Mouse (Mus musculus) cortical plate, adult 2 months (tissue): ENCODE results near the gene Efna1. TPM values are rescaled to one million over a fixed set of nuclear protein-coding genes. Genes with fewer than 3 reads are reported as not detected.

ENCODE experiments used
- H3K27ac ChIP-seq: fragments of 200-500 bp; 2 replicates; pipeline ENCODE4 v1.5.1; 2012; ENCODE audit warnings: low read length, control low read depth, inconsistent platforms; ENCODE audit not compliant: insufficient read depth
- H3K4me1 ChIP-seq: fragments of 200-500 bp; 2 replicates; pipeline ENCODE4 v1.6.1; 2011; ENCODE audit warnings: low read length; ENCODE audit not compliant: control insufficient read depth, insufficient read depth
- H3K4me3 ChIP-seq: fragments of 200-500 bp; 2 replicates; pipeline ENCODE4 v1.5.1; 2011; ENCODE audit warnings: mild to moderate bottlenecking, low read length, control low read depth; ENCODE audit not compliant: insufficient read depth
- CTCF ChIP-seq: fragments of 200-500 bp; IDR thresholded peaks from 2 replicates; pipeline ENCODE4 v1.5.1; 2011; ENCODE audit warnings: mild to moderate bottlenecking, control low read depth, low read length; ENCODE audit not compliant: insufficient read depth; ENCODE audit errors: extremely low read depth
- POLR2A ChIP-seq: fragments of 200-500 bp; IDR thresholded peaks from 2 replicates; pipeline ENCODE4 v1.6.1; 2011; ENCODE audit warnings: mild to moderate bottlenecking, low read length, control low read depth; ENCODE audit not compliant: insufficient read depth; ENCODE audit errors: extremely low read depth
- polyA plus RNA-seq: library from polyadenylated mRNA; depleted of rRNA; stranded (reverse); fragments of >200 nt; gene quantifications from 2 replicates; pipeline ENCODE4 v1.2.3, GENCODE M21; 2012

The Efna1 gene
- polyA plus RNA-seq, 1 experiment: 11.7 TPM

DNA sequence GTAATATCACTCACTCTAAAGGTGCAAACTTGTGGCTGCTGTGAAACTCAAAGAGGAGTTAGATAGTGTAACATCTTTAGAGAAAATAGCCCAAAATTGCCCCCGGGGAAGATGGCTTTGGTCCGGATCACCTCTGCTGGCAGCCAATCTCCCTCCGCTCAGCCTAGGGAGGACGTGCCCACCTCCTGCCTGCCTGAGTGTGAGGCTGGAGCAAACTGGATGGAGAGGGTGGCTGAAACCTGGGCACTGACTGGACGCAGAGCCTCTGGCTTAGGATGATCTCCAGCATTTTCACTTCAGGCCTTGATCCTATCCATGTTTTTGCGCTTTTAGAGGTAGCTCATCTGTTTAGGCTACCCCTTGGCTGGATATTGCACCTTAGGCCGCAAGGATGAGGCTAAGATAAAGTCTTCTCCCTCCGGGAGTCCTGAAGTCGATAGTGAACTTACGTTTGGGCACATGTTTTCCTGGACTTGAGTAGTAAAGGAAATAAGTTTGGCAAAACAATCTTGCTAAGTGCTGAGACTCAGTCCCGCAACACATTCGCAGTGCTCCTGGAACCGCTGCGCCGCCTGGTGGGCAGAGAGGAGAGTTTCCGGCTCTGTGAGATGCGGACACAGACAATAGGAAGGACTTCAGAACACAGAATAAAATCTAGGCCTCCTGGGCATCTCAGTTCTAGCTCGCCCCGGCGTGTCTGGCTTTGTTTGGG, 793 bp upstream of the Efna1 start:
- TF ChIP-seq POLR2A (no peak), CTCF (peak; percentile 96)
- H3K4me3 ChIP-seq: no peak overlapping the region; the same call in 1 of the 2 replicates
- peaks cover 2% of the 10 kb centered on the region; the same call in 1 of the 2 replicates for H3K4me1 ChIP-seq
- H3K27ac ChIP-seq: no peak overlapping the region

DNA sequence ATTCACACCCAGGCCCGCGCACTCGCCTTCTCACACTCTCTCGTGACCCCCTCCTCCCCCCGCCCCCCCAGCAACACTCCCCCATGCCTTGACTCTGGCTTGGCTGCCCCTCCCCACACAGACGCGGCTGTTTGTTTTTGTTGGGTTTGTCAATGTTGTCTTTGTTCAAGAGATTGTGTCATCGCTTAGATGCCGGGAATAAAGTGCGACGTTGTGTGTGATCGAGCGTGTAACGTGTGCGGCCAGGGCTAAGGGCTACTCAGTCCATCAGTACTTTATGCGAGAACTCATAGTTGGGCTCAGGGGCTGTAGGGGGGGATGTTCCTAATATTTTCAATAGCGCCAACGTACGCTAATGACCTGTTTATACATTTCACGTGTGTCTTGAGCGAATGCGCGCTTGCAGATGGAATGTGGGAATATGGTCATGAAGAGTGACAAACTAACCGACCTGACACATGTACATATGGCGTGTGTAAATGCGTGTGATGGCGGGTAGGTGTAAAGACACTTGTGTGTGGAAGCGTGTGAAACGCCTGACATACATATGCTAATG, 814 bp downstream of the Efna1 start:
- TF ChIP-seq CTCF (no peak), POLR2A (peak; percentile 40; the same call in 1 of the 2 replicates)

GRCm38 (mm10) chr3:89279153-89279890, 1.6 kb downstream of the Efna1 start:
- TF ChIP-seq CTCF (no peak), POLR2A (peak; percentile 90)
- peaks cover 2% of the 10 kb centered on the region; the same call in 1 of the 2 replicates for H3K4me1 ChIP-seq
- H3K4me3 ChIP-seq: peak overlapping the region; percentile 53
- H3K27ac ChIP-seq: peak overlapping the region; percentile 87

More for the DNA sequence above, 814 bp downstream of the Efna1 start:
- peak overlapping the region; percentile 63 for H3K27ac ChIP-seq
- peak overlapping the region; percentile 53 for H3K4me3 ChIP-seq
- H3K4me1 ChIP-seq: peaks cover 2% of the 10 kb centered on the region; the same call in 1 of the 2 replicates

GRCm38 (mm10) chr3:89278643-89279042, 2.3 kb downstream of the Efna1 start:
- 0 out of 2 replicates have a peak overlapping the region, but pooled peaks have one; percentile 33 for H3K27ac ChIP-seq
- H3K4me3 ChIP-seq: peak overlapping the region; percentile 53
- peaks cover 2% of the 10 kb centered on the region; the same call in 1 of the 2 replicates for H3K4me1 ChIP-seq
- TF ChIP-seq POLR2A (no peak), CTCF (no peak)

- TF ChIP-seq CTCF: no peak
- TF ChIP-seq POLR2A: no peak
- H3K4me3 ChIP-seq: peak overlapping the region; percentile 53
- H3K4me1 ChIP-seq: peaks cover 2% of the 10 kb centered on the region; the same call in 1 of the 2 replicates
- peak overlapping the region; percentile 89 for H3K27ac ChIP-seq
Observed at GRCm38 (mm10) chr3:89278107-89278506, 2.8 kb downstream of the Efna1 start.

DNA sequence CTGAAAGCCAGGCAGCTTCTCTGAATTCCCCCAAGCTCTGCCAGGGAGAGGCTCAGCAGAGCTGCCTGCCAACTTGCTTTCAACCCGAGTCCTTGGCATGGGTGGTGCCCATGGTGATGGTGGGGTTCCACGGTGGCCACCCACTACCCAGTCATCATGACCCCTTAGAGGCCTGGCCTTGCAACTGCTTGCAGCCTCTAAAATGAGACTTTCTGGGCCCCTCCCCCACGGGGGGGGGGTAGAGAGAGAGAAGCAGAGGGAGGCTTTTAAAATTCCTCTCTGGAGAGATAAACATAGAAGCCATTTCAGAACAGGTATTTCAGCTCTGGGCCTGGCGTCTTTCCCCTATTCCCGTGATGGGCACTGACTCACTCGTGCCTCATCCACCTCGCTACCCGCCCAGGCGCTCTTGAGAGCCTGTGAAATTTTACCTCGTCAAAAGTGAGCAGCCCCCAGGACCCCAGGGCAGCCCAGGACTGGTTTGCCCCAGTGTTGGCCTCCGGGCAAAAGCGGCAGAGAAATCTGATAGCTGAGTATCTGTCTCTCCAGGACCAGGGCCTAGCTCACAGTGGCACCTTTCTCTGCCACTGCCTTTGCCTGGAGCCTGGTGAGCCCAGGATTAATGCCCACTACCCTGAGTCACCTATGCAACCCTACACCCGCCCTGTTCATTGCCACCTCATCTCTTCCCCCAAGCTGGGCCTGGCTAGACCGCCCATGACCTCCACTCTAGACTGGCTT, 3.5 kb downstream of the Efna1 start:
- Histone ChIP-seq H3K27ac (peak overlapping the region; percentile 89), H3K4me1 (peaks cover 2% of the 10 kb centered on the region; the same call in 1 of the 2 replicates), H3K4me3 (peak overlapping the region; percentile 18)
- TF ChIP-seq CTCF (no peak), POLR2A (no peak)

DNA sequence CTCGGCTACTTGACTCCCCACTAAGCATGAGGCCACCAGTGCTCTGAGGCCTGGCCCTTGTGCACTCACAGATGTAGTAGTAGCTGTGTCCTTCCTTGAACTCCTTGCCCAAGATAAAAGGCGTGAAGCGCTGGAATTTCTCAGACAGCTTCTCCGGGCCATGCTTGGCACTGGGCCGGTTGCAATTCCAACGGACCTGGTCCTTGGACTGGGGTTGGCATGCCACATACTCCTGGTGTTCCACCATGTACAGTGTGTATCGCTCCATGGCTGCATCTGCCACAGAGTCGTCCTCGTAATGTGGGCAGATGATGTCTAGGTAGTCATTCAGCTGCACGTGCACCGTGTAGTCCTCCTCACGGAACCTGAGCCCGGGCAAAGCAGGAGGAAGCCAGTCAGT, 4.9 kb downstream of the Efna1 start:
- no peak overlapping the region for H3K4me3 ChIP-seq
- H3K4me1 ChIP-seq: peaks cover 2% of the 10 kb centered on the region; the same call in 1 of the 2 replicates
- no peak for TF ChIP-seq POLR2A
- no peak for TF ChIP-seq CTCF
- H3K27ac ChIP-seq: no peak overlapping the region

- H3K4me3 ChIP-seq: no peak overlapping the region
- H3K27ac ChIP-seq: no peak overlapping the region
- H3K4me1 ChIP-seq: peaks cover 5% of the 10 kb centered on the region; the same call in 1 of the 2 replicates
- no peak for TF ChIP-seq POLR2A
- TF ChIP-seq CTCF: no peak
Observed at GRCm38 (mm10) chr3:89271760-89272159, 9.2 kb downstream of the Efna1 start.

- no peak overlapping the region for H3K27ac ChIP-seq
- peaks cover 5% of the 10 kb centered on the region; the same call in 1 of the 2 replicates for H3K4me1 ChIP-seq
- peak overlapping the region; percentile 56; the same call in 1 of the 2 replicates for H3K4me3 ChIP-seq
- TF ChIP-seq CTCF: no peak
- TF ChIP-seq POLR2A: no peak
Observed at GRCm38 (mm10) chr3:89270891-89271290, 10.1 kb downstream of the Efna1 start.
